Mouse (Mus musculus) heart, embryonic 11.5 days (tissue): ENCODE data around the gene Aldh1l2. TPM values are rescaled to one million over a fixed set of nuclear protein-coding genes. Genes with fewer than 3 reads are reported as not detected.
"Not testable (repeated sequence)": the region's sequence is repeated elsewhere in the genome, so short reads cannot be mapped to it uniquely, and the experiment has no call there.

Source experiments
- ATAC-seq: fragments of 200-750 bp; cut with Nextera tagmentation; replicated peaks from 2 replicates; pipeline ENCODE4 v1.8.0; 2017; ENCODE audit warnings: moderate library complexity; ENCODE audit not compliant: insufficient number of reproducible peaks, low FRiP score, low TSS enrichment
- H3K27ac ChIP-seq: fragments of 300-500 bp; sonication (generic); 2 replicates; pipeline ENCODE4 v1.5.1; 2014; ENCODE audit warnings: mild to moderate bottlenecking, low read depth, low read length
- H3K27me3 ChIP-seq: fragments of 300-500 bp; sonication (generic); 2 replicates; pipeline ENCODE4 v1.6.1; 2014; ENCODE audit warnings: mild to moderate bottlenecking, low read length, mixed read lengths; ENCODE audit not compliant: control insufficient read depth, insufficient read depth
- H3K36me3 ChIP-seq: fragments of 300-500 bp; sonication (generic); 2 replicates; pipeline ENCODE4 v1.6.1; 2014; ENCODE audit warnings: mild to moderate bottlenecking, low read length, moderate library complexity, mixed read lengths; ENCODE audit not compliant: control insufficient read depth, insufficient read depth
- H3K4me1 ChIP-seq: fragments of 300-500 bp; sonication (generic); 2 replicates; pipeline ENCODE4 v1.6.1; 2014; ENCODE audit warnings: low read length; ENCODE audit not compliant: control insufficient read depth, insufficient read depth
- H3K4me2 ChIP-seq: fragments of 300-500 bp; sonication (generic); 2 replicates; pipeline ENCODE4 v1.6.1; 2014; ENCODE audit warnings: mild to moderate bottlenecking, moderate library complexity
- H3K4me3 ChIP-seq: fragments of 300-500 bp; sonication (generic); 2 replicates; pipeline ENCODE4 v1.5.1; 2014; ENCODE audit warnings: low read depth, low read length
- H3K9ac ChIP-seq: fragments of 300-500 bp; sonication (generic); 2 replicates; pipeline ENCODE4 v1.6.1; 2014; ENCODE audit warnings: mild to moderate bottlenecking, low read depth, low read length, moderate library complexity
- H3K9me3 ChIP-seq: fragments of 300-500 bp; sonication (generic); replicated peaks from 2 replicates; pipeline ENCODE4 v1.6.1; 2016; ENCODE audit warnings: low read length; ENCODE audit not compliant: control insufficient read depth
- WGBS: fragments of 180-500 bp; shearing (Covaris S2); extraction: QIAGEN DNeasy Blood & Tissue Kit; methylation state at CpG from one replicate; pipeline ENCODE4 v1.1.7; 2014; ENCODE audit not compliant: insufficient replicate concordance; 5-methylcytosine and 5-hydroxymethylcytosine counted together
- polyA plus RNA-seq: library from polyadenylated mRNA; unstranded; fragments of >200 nt; fragmentation: Nextera tagmentation; extraction: Ambion mirVana; gene quantifications from 2 replicates; pipeline ENCODE4 v1.2.1, GENCODE M21; 2014

Aldh1l2 gene
- polyA plus RNA-seq, 1 experiment from 2014 or later, result 8.0 TPM

- Histone ChIP-seq H3K4me2 (no peak overlapping the region), H3K9me3 (no peaks in the 10 kb centered on the region), H3K9ac (no peak overlapping the region), H3K4me3 (no peak overlapping the region), H3K27me3 (no peaks in the 10 kb centered on the region), H3K4me1 (no peaks in the 10 kb centered on the region), H3K27ac (no peak overlapping the region), H3K36me3 (no peaks in the 10 kb centered on the region)
- no peak for ATAC-seq
- 70% methylated on average over 6 of the region's 6 CpGs for WGBS
Measured at GRCm38 (mm10) chr10:83539311-83539980, 5.5 kb upstream of the Aldh1l2 start.

- H3K27me3 ChIP-seq, result no peaks in the 10 kb centered on the region
- H3K4me2 ChIP-seq, result no peak overlapping the region
- WGBS, result 5% methylated on average over 1 of the region's 1 CpGs
- no peaks in the 10 kb centered on the region for H3K9me3 ChIP-seq
- H3K4me1 ChIP-seq, result peaks cover 8% of the 10 kb centered on the region; the same call in 1 of the 2 replicates
- no peak overlapping the region for H3K4me3 ChIP-seq
- no peak for ATAC-seq
- H3K36me3 ChIP-seq, result no peaks in the 10 kb centered on the region
- no peak overlapping the region for H3K27ac ChIP-seq
- no peak overlapping the region for H3K9ac ChIP-seq
Measured at GRCm38 (mm10) chr10:83536436-83536835, 2.5 kb upstream of the Aldh1l2 start.

- peak overlapping the region; percentile 31 for H3K27ac ChIP-seq
Measured at GRCm38 (mm10) chr10:83533258-83533909, 556 bp downstream of the Aldh1l2 start.

GRCm38 (mm10) chr10:83530384-83530967 is 3.5 kb downstream of the Aldh1l2 start:
- H3K27ac ChIP-seq, result no peak overlapping the region
- peaks cover 8% of the 10 kb centered on the region; the same call in 1 of the 2 replicates for H3K4me1 ChIP-seq
- no peak for ATAC-seq
- no peaks in the 10 kb centered on the region for H3K9me3 ChIP-seq
- no peak overlapping the region for H3K4me2 ChIP-seq
- no peak overlapping the region for H3K4me3 ChIP-seq
- no peaks in the 10 kb centered on the region for H3K27me3 ChIP-seq
- H3K9ac ChIP-seq, result no peak overlapping the region
- WGBS, result 77% methylated on average over 6 of the region's 6 CpGs
- H3K36me3 ChIP-seq, result no peaks in the 10 kb centered on the region

More at GRCm38 (mm10) chr10:83533258-83533909, 556 bp downstream of the Aldh1l2 start:
- Histone ChIP-seq H3K9ac (peak overlapping the region; percentile 67), H3K36me3 (no peaks in the 10 kb centered on the region), H3K27me3 (no peaks in the 10 kb centered on the region), H3K4me1 (peaks cover 8% of the 10 kb centered on the region; the same call in 1 of the 2 replicates), H3K4me2 (peak overlapping the region; percentile 95), H3K4me3 (peak overlapping the region; percentile 56), H3K9me3 (no peaks in the 10 kb centered on the region)
- peak; percentile 27 for ATAC-seq
- 3% methylated on average over 27 of the region's 27 CpGs for WGBS

- H3K36me3 ChIP-seq, H3K4me1 ChIP-seq, H3K9ac ChIP-seq, H3K27ac ChIP-seq, H3K27me3 ChIP-seq, H3K4me2 ChIP-seq, H3K4me3 ChIP-seq, ATAC-seq, H3K9me3 ChIP-seq: not testable (repeated sequence)
Measured at GRCm38 (mm10) chr10:83524238-83524637, 9.7 kb downstream of the Aldh1l2 start.

GRCm38 (mm10) chr10:83520990-83521389 is 12.9 kb downstream of the Aldh1l2 start:
- H3K27ac ChIP-seq, result no peak overlapping the region
- H3K9ac ChIP-seq, result no peak overlapping the region
- no peaks in the 10 kb centered on the region for H3K4me1 ChIP-seq
- peaks cover 5% of the 10 kb centered on the region; the same call in 1 of the 2 replicates for H3K36me3 ChIP-seq
- H3K27me3 ChIP-seq, result no peaks in the 10 kb centered on the region
- no peak overlapping the region for H3K4me2 ChIP-seq
- no peak overlapping the region for H3K4me3 ChIP-seq
- ATAC-seq, result no peak
- WGBS, result 77% methylated on average over 4 of the region's 4 CpGs
- H3K9me3 ChIP-seq, result no peaks in the 10 kb centered on the region

- 80% methylated on average over 8 of the region's 8 CpGs for WGBS
- no peak overlapping the region for H3K4me3 ChIP-seq
- H3K36me3 ChIP-seq, result 0 out of 2 replicates have a peak, but pooled peaks cover 4% of the 10 kb centered on the region
- no peak overlapping the region for H3K4me2 ChIP-seq
- H3K4me1 ChIP-seq, result no peaks in the 10 kb centered on the region
- H3K27me3 ChIP-seq, result no peaks in the 10 kb centered on the region
- no peak overlapping the region for H3K27ac ChIP-seq
- no peak overlapping the region for H3K9ac ChIP-seq
- no peak for ATAC-seq
- no peaks in the 10 kb centered on the region for H3K9me3 ChIP-seq
Measured at GRCm38 (mm10) chr10:83513736-83514135, 20.2 kb downstream of the Aldh1l2 start.

- H3K4me2 ChIP-seq, result no peak overlapping the region
- WGBS, result 69% methylated on average over 5 of the region's 5 CpGs
- ATAC-seq, result no peak
Measured at GRCm38 (mm10) chr10:83511304-83511703, 22.6 kb downstream of the Aldh1l2 start.

More at GRCm38 (mm10) chr10:83511304-83511703, 22.6 kb downstream of the Aldh1l2 start:
- no peak overlapping the region for H3K9ac ChIP-seq
- no peak overlapping the region for H3K4me3 ChIP-seq
- H3K4me1 ChIP-seq, result no peaks in the 10 kb centered on the region
- H3K27ac ChIP-seq, result no peak overlapping the region
- no peaks in the 10 kb centered on the region for H3K27me3 ChIP-seq
- H3K36me3 ChIP-seq, result 0 out of 2 replicates have a peak, but pooled peaks cover 4% of the 10 kb centered on the region
- no peaks in the 10 kb centered on the region for H3K9me3 ChIP-seq
